Mouse (Mus musculus) left cerebral cortex, adult 18-20 months (tissue): ENCODE data around the gene Sdad1. TPM values are rescaled to one million over a fixed set of nuclear protein-coding genes. Genes with fewer than 3 reads are reported as not detected.
"Not testable (repeated sequence)": the region's sequence is repeated elsewhere in the genome, so short reads cannot be mapped to it uniquely, and the experiment has no call there.

Experiments
- DNase-seq, 2 experiments: peaks; one replicate each; pipeline ENCODE4 v3.0.0; 2021 to 2022; ENCODE audit warnings: low spot score in 2 of 2, mixed read lengths in 1 of 2
- long read RNA-seq, 2 experiments: library from polyadenylated mRNA; stranded (forward); transcript quantifications; one replicate each; pipeline ENCODE4 v2.0.0; 2021
- total RNA-seq, 2 experiments: library from RNA; stranded (reverse); gene quantifications; 2 replicates each; pipeline ENCODE4 v1.2.3; 2021

Sdad1 gene
- 10 to 100 TPM; 18.5 to 19.1 TPM for total RNA-seq
- long read RNA-seq, experiment 1, full-length matches to known transcripts = 7 of 8 reads
- long read RNA-seq, experiment 1, partial matches to known transcripts = 0 of 8 reads
- long read RNA-seq, experiment 1, other reads (novel, unspliced or antisense) = 1 of 8 reads
- long read RNA-seq, experiment 2 = 0 reads

GRCm38 (mm10) chr5:92309681-92310511 lies at the start of gene Sdad1:
Gene Sdad1, minus strand, starts transcription at chr5:92310479.
- DNase-seq = peak; percentile 96

- DNase-seq = no peak
Observed at GRCm38 (mm10) chr5:92358767-92359455, 48.6 kb upstream of the Sdad1 start.

- no peak for DNase-seq
Observed at GRCm38 (mm10) chr5:92358033-92358432, 47.8 kb upstream of the Sdad1 start.

GRCm38 (mm10) chr5:92353517-92353916 lies 43.2 kb upstream of the Sdad1 start:
- no peak for DNase-seq

GRCm38 (mm10) chr5:92352716-92353115 lies 42.4 kb upstream of the Sdad1 start:
- not testable (repeated sequence) for DNase-seq

GRCm38 (mm10) chr5:92349731-92350130 lies 39.5 kb upstream of the Sdad1 start:
- no peak for DNase-seq

GRCm38 (mm10) chr5:92348794-92349413 lies 38.6 kb upstream of the Sdad1 start, which contains the start of gene Cxcl10:
Gene Cxcl10, minus strand, starts transcription at chr5:92348889.
- peak; percentile 19 to 32 for DNase-seq

- DNase-seq = no peak
Observed at GRCm38 (mm10) chr5:92345006-92345405, 34.7 kb upstream of the Sdad1 start.

- no peak for DNase-seq
Observed at GRCm38 (mm10) chr5:92340606-92341005, 30.3 kb upstream of the Sdad1 start.

- no peak for DNase-seq
Observed at GRCm38 (mm10) chr5:92336743-92337142, 26.5 kb upstream of the Sdad1 start.

GRCm38 (mm10) chr5:92332359-92332840 lies 22.1 kb upstream of the Sdad1 start:
- DNase-seq = peak in 1 of 2 experiments; percentile 2

GRCm38 (mm10) chr5:92331635-92332338 lies 21.5 kb upstream of the Sdad1 start, which contains the start of gene Art3:
Gene Art3, plus strand, starts transcription at chr5:92331827.
- no peak for DNase-seq

GRCm38 (mm10) chr5:92331122-92331521 lies 20.8 kb upstream of the Sdad1 start:
- DNase-seq = no peak

GRCm38 (mm10) chr5:92327929-92328328 lies 17.6 kb upstream of the Sdad1 start, which contains the start of gene Cxcl9:
Gene Cxcl9, minus strand, starts transcription at chr5:92328079.
- no peak for DNase-seq

- DNase-seq = no peak
Observed at GRCm38 (mm10) chr5:92327367-92327766, 17.1 kb upstream of the Sdad1 start.

GRCm38 (mm10) chr5:92323264-92323663 lies 13.0 kb upstream of the Sdad1 start:
- DNase-seq = no peak

- no peak for DNase-seq
Observed at GRCm38 (mm10) chr5:92322612-92323011, 12.3 kb upstream of the Sdad1 start.

- DNase-seq = no peak
Observed at GRCm38 (mm10) chr5:92321631-92322400, 11.5 kb upstream of the Sdad1 start.

GRCm38 (mm10) chr5:92318596-92318995 lies 8.3 kb upstream of the Sdad1 start:
- DNase-seq = no peak

GRCm38 (mm10) chr5:92318119-92318518 lies 7.8 kb upstream of the Sdad1 start:
- no peak for DNase-seq
